Mouse (Mus musculus) intestine, embryonic 16.5 days (tissue): ENCODE data around the gene Syt9. TPM values are rescaled to one million over a fixed set of nuclear protein-coding genes. Genes with fewer than 3 reads are reported as not detected.
"Not testable (repeated sequence)": the region's sequence is repeated elsewhere in the genome, so short reads cannot be mapped to it uniquely, and the experiment has no call there.

ENCODE experiments used
- ATAC-seq: fragments of 200-750 bp; cut with Nextera tagmentation; 2 replicates; pipeline ENCODE4 v1.8.0; 2017; ENCODE audit warnings: moderate TSS enrichment, moderate library complexity
- H3K27ac ChIP-seq: fragments of 300-500 bp; sonication (generic); 2 replicates; pipeline ENCODE4 v1.5.1; 2014; ENCODE audit warnings: mild to moderate bottlenecking, low read length
- H3K27me3 ChIP-seq: fragments of 300-500 bp; sonication (generic); replicated peaks from 2 replicates; pipeline ENCODE4 v1.6.1; 2014; ENCODE audit warnings: low read length, control low read depth, mixed read lengths; ENCODE audit not compliant: control insufficient read depth, insufficient read depth
- H3K36me3 ChIP-seq: fragments of 300-500 bp; sonication (generic); 2 replicates; pipeline ENCODE4 v1.6.1; 2014; ENCODE audit warnings: low read length, control low read depth; ENCODE audit not compliant: control insufficient read depth, insufficient read depth
- H3K4me1 ChIP-seq: fragments of 300-500 bp; sonication (generic); 2 replicates; pipeline ENCODE4 v1.6.1; 2014; ENCODE audit warnings: low read length, control low read depth, mixed read lengths; ENCODE audit not compliant: control insufficient read depth, insufficient read depth
- H3K4me2 ChIP-seq: fragments of 300-500 bp; sonication (generic); 2 replicates; pipeline ENCODE4 v1.6.1; 2014; ENCODE audit warnings: low read depth, low read length, control low read depth
- H3K4me3 ChIP-seq: fragments of 300-500 bp; sonication (generic); 2 replicates; pipeline ENCODE4 v1.5.1; 2014; ENCODE audit warnings: mild to moderate bottlenecking, low read length
- H3K9ac ChIP-seq: fragments of 300-500 bp; sonication (generic); 2 replicates; pipeline ENCODE4 v1.6.1; 2014; ENCODE audit warnings: low read depth, low read length
- H3K9me3 ChIP-seq: fragments of 300-500 bp; sonication (generic); 2 replicates; pipeline ENCODE4 v1.6.1; 2016; ENCODE audit warnings: low read length, control low read depth; ENCODE audit not compliant: control insufficient read depth
- WGBS: fragments of 180-500 bp; shearing (Covaris S2); extraction: QIAGEN DNeasy Blood & Tissue Kit; methylation state at CpG from one replicate; pipeline ENCODE4 v1.1.7; 2014; 5-methylcytosine and 5-hydroxymethylcytosine counted together
- polyA plus RNA-seq: library from polyadenylated mRNA; unstranded; fragments of >200 nt; fragmentation: Nextera tagmentation; extraction: Ambion mirVana; gene quantifications from 2 replicates; pipeline ENCODE4 v1.2.1, GENCODE M21; 2015

Syt9 gene
- polyA plus RNA-seq, 1 experiment from 2014 or later: 2.4 TPM

DNA sequence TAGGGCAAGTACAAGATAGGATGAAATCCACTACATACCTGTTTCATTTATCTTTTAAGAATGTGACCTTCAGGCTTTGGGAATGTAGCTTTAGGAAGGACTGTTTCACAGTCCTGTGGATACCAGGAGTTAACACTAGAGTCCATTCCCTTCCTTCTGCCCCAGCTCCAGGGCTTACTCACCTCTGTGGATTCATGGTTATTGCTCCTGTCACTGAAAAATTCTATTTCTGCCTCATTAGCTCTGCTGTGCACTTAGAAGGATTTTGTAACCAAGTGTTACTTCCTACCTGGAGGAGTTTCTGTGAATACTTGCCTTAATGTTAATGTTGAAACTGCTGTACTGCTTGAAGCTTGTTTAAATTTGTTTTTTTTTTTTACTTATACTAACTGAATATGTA lies 74.1 kb downstream of the Syt9 start:
- H3K9ac ChIP-seq: no peak overlapping the region
- H3K36me3 ChIP-seq: no peaks in the 10 kb centered on the region
- no peaks in the 10 kb centered on the region for H3K27me3 ChIP-seq
- no peak overlapping the region for H3K27ac ChIP-seq
- H3K9me3 ChIP-seq: no peaks in the 10 kb centered on the region
- no peak overlapping the region for H3K4me2 ChIP-seq
- H3K4me1 ChIP-seq: no peaks in the 10 kb centered on the region
- no peak for ATAC-seq
- no peak overlapping the region for H3K4me3 ChIP-seq

DNA sequence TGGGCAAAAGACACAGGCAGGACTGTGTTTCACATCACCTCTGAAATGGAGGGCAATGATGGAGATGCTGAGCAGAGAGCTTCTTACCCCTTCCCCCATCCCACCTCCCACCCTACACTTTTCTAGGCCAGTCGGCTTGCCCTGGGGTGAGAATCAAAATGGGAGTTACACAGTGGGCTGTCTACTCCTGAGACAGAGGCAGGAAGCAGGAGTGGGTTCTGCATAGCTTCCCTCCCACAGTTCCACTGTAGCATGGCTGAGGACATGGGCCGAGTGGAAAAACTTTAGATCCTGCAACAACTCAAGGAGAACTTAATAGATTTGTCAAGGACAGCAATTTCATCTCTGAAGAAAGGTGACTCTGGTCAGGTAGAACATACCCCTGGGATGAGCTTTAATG lies 84.1 kb downstream of the Syt9 start:
- H3K4me2 ChIP-seq: no peak overlapping the region
- no peak overlapping the region for H3K27ac ChIP-seq
- no peaks in the 10 kb centered on the region for H3K9me3 ChIP-seq
- no peaks in the 10 kb centered on the region for H3K27me3 ChIP-seq
- H3K4me1 ChIP-seq: no peaks in the 10 kb centered on the region
- H3K9ac ChIP-seq: no peak overlapping the region
- 78% methylated on average over 2 of the region's 2 CpGs for WGBS
- H3K36me3 ChIP-seq: no peaks in the 10 kb centered on the region
- ATAC-seq: no peak
- no peak overlapping the region for H3K4me3 ChIP-seq

DNA sequence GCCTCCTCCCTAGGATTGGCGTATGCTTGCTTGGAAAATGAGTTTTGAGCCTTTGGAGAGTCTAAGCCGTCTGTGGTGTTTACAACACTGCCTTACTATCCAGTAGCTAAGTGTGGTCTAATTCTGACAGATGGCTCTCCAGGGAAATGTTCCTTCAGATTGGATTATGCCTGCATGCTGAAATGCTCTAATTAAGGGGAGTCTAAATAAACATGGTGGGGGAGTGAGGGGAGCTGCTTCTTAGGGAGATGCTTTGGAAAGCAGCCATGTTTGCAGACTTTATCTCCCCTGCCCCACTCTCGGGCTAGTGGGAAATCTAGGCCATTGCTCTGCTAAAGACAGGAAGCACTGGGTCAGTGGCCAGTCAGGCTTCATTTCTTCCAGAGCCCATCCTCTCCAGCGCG lies 84.6 kb downstream of the Syt9 start:
- no peaks in the 10 kb centered on the region for H3K27me3 ChIP-seq
- H3K4me3 ChIP-seq: no peak overlapping the region
- no peak overlapping the region for H3K4me2 ChIP-seq
- 48% methylated on average over 5 of the region's 5 CpGs for WGBS
- no peaks in the 10 kb centered on the region for H3K4me1 ChIP-seq
- no peaks in the 10 kb centered on the region for H3K36me3 ChIP-seq
- H3K9me3 ChIP-seq: no peaks in the 10 kb centered on the region
- no peak overlapping the region for H3K9ac ChIP-seq
- peak; percentile 68 for ATAC-seq
- no peak overlapping the region for H3K27ac ChIP-seq

DNA sequence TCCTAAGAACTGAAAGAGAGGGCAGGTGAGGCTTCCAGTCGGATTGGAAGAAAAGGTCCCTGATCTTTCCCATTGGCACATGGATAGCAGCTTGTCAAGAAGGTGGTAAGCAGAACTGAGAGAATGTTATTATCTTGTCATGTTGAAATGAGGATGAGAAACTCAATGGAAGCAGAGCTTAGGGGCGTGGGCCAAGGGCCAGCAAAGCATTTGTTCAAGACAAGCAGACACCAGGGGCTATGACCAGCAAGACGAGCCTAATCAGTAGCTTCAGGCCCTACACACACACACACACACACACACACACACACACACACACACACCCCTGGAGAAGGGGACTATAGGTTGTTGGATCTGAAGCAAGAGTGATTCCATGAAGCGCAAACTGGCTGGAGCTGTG lies 90.6 kb downstream of the Syt9 start:
- Histone ChIP-seq H3K4me2 (no peak overlapping the region), H3K27me3 (no peaks in the 10 kb centered on the region), H3K9ac (no peak overlapping the region), H3K4me3 (no peak overlapping the region), H3K9me3 (no peaks in the 10 kb centered on the region), H3K36me3 (no peaks in the 10 kb centered on the region), H3K27ac (no peak overlapping the region), H3K4me1 (no peaks in the 10 kb centered on the region)
- ATAC-seq: no peak
- WGBS: 85% methylated on average over 4 of the region's 4 CpGs

DNA sequence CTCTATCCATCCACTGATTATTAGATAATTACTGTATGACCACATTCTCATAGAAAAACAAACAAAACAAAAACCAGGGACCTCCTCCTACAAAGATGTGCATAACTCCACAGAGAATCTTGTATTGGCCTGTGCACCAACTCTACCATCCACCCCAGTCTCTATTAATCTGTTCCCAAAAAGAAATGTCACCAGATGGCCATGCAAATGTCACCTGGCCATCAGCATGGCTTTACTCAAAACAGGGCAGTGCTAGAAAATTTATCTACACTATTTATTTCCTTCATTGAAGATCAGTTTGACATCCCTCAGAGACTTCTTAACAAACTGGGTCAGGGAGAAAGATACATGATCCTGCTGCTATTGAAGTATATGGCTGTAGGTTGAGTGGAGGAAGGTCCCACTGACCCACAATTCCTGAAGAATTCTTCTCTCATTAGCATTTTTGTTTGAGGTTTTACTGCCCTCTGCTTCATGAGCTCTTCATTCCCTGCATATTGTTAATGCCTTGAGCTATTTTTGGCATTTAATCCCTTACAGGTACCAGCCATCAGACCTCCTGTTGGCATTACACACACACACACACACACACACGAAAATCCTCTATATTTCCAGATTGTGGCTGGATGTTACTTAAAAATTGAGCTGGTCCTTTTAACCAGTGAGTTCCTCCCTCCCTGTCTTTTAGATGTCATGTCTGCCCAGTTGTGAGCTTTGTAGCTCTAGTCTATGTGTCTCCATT lies 91.3 kb downstream of the Syt9 start:
- WGBS: 71% methylated on average over 1 of the region's 1 CpGs
- Histone ChIP-seq H3K9me3 (no peaks in the 10 kb centered on the region), H3K36me3 (no peaks in the 10 kb centered on the region), H3K27me3 (no peaks in the 10 kb centered on the region), H3K4me2 (no peak overlapping the region), H3K4me3 (no peak overlapping the region), H3K27ac (no peak overlapping the region), H3K4me1 (no peaks in the 10 kb centered on the region), H3K9ac (no peak overlapping the region)
- ATAC-seq: no peak

DNA sequence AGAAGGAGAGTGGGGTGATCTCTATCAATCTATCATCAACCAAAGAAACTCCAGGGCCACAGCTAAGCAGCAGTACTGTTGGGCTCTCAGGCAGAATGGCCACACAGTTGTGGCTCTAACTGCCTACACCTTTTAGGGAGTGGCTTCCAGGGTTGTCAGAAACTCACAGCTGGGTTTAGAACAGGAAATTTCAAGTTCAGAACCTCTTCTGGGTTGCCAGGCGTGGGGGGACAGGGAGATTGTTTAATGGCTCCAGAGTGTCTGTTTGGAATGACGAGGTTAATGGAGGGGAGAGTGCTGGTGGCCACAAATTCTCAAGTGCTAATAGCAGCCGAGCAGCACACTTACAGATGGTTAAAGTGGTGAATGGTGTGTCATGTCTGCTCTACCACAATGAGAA lies 92.4 kb downstream of the Syt9 start:
- H3K27me3 ChIP-seq: no peaks in the 10 kb centered on the region
- 25% methylated on average over 3 of the region's 3 CpGs for WGBS
- no peak for ATAC-seq
- H3K4me3 ChIP-seq: no peak overlapping the region
- H3K27ac ChIP-seq: no peak overlapping the region
- no peaks in the 10 kb centered on the region for H3K4me1 ChIP-seq
- H3K4me2 ChIP-seq: no peak overlapping the region
- no peaks in the 10 kb centered on the region for H3K36me3 ChIP-seq
- no peak overlapping the region for H3K9ac ChIP-seq
- no peaks in the 10 kb centered on the region for H3K9me3 ChIP-seq

DNA sequence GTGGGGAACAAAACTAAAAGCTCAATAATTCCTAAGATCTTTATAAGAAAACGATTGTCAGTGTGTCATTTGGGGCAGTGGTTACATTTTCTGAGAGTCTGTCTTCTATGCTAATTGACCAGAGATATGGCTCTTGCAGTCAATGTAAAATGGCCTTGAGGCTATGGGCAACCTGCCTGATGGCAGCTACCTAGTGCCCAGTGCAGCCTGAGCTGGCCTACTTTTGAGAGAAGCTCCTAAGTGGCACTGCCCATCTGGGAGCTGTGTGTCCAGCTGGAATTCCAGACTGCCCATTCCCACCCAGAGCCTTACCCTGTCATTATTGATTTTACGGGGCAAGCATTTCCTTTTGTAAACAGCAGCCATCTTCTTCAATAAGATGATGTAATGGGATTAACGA lies 94.6 kb downstream of the Syt9 start:
- no peaks in the 10 kb centered on the region for H3K9me3 ChIP-seq
- no peak overlapping the region for H3K27ac ChIP-seq
- H3K4me3 ChIP-seq: no peak overlapping the region
- 67% methylated on average over 3 of the region's 3 CpGs for WGBS
- no peaks in the 10 kb centered on the region for H3K4me1 ChIP-seq
- no peak overlapping the region for H3K4me2 ChIP-seq
- no peaks in the 10 kb centered on the region for H3K36me3 ChIP-seq
- H3K9ac ChIP-seq: no peak overlapping the region
- ATAC-seq: no peak
- H3K27me3 ChIP-seq: no peaks in the 10 kb centered on the region

DNA sequence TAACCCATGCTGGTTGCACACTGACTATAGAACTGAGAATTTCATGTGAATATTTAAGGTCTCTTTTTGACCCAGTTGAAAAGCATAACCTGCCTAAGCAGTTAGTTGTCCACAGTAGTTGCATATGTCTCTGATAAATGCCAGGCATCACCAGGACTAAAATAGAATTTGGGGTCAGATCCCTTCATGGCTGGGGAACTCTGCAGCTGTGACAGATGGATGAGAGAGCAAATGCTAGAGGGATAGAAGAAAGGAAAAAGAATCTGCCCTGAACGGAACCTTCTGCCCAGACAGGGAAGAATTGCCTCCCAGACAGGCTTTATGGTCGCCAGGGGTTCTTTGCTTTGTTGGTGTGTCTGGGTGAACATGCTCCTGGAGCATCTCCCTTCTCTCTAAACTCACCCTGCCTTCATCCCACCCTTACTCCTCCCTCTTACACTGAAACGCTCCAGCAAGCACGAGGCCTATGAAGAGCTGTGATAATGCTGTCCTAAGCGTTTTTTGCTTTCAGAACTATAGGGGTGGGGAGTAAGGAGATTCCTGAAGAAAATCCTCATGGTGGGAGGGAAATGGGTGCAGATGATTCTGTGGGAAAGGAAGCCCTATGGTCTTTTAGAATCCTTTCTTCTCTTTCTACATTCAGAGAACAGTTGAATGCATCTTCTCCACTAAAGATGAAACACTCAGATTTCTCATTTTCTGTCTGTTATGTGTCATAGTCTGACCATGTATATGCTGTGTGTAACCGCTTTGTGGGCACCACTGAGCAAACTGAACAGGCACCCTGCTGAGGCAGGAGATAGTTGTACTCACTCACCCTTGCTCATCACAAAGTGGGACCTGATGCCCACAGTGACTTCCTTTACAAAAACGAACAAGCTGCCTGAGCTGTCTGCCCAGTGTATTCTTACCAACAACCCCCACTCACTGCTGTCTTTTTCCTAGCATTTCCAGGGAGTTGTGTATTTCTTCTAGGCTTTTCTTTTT lies 108.7 kb downstream of the Syt9 start:
- H3K9ac ChIP-seq: no peak overlapping the region
- no peak overlapping the region for H3K27ac ChIP-seq
- no peaks in the 10 kb centered on the region for H3K4me1 ChIP-seq
- no peak for ATAC-seq
- H3K36me3 ChIP-seq: no peaks in the 10 kb centered on the region
- no peak overlapping the region for H3K4me3 ChIP-seq
- no peaks in the 10 kb centered on the region for H3K27me3 ChIP-seq
- 58% methylated on average over 7 of the region's 7 CpGs for WGBS
- H3K9me3 ChIP-seq: no peaks in the 10 kb centered on the region
- H3K4me2 ChIP-seq: no peak overlapping the region

DNA sequence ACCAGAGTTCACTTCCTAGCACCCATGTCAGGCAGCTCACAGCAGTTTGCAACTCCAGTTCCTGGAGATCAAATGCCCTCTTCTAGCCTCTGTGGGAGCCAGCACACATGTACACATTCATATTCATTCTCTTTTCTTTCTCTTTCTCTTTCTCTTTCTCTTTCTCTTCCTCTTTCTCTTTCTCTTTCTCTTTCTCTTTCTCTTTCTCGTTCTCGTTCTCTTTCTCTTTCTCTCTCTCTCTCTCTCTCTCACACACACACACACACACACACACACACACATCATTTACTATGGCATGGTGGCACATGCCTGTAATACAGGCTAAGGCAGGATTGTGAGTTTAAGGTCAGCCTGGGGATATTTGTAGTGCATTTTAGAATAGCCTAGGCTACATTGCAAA lies 115.2 kb downstream of the Syt9 start:
- not testable (repeated sequence) for ATAC-seq, H3K4me1 ChIP-seq, H3K4me2 ChIP-seq, H3K36me3 ChIP-seq, H3K9me3 ChIP-seq, H3K9ac ChIP-seq, H3K27me3 ChIP-seq, H3K4me3 ChIP-seq, H3K27ac ChIP-seq
- WGBS: 77% methylated on average over 2 of the region's 2 CpGs
